Mouse (Mus musculus) MEL (cell line): ENCODE data around the gene Stk25. TPM values are rescaled to one million over a fixed set of nuclear protein-coding genes. Genes with fewer than 3 reads are reported as not detected.

Experiments used
- DNase-seq: peaks from one replicate; pipeline ENCODE4 v3.0.0; 2011; ENCODE audit warnings: low read depth, low spot score
- H3K27ac ChIP-seq: 2 replicates; pipeline ENCODE4 v1.5.1; 2012; ENCODE audit warnings: low read depth, mild to moderate bottlenecking, control low read depth, low read length, moderate library complexity; ENCODE audit not compliant: control insufficient read depth
- H3K27me3 ChIP-seq, 2 experiments: fragments of 150-350 bp in 1 of 2; sonication (generic) in 1 of 2; 2 replicates each; pipeline ENCODE4 v1.6.1; 2012; ENCODE audit warnings: low read length in 2 of 2, mild to moderate bottlenecking in 2 of 2, improper control_type of control experiment in 1 of 2, moderate library complexity in 1 of 2; ENCODE audit not compliant: insufficient read depth in 2 of 2, control insufficient read depth in 1 of 2
- H3K36me3 ChIP-seq, 2 experiments: 2 replicates each; pipeline ENCODE4 v1.6.1; 2012 to 2014; ENCODE audit warnings: low read length in 2 of 2, improper control_type of control experiment in 1 of 2, inconsistent platforms in 1 of 2, mild to moderate bottlenecking in 1 of 2; ENCODE audit not compliant: insufficient read depth in 2 of 2, control insufficient read depth in 1 of 2
- H3K4me1 ChIP-seq, 2 experiments: fragments of 150-350 bp in 1 of 2; sonication (generic) in 1 of 2; 2 replicates each; pipeline ENCODE4 v1.6.1; 2012; ENCODE audit warnings: low read length in 2 of 2, improper control_type of control experiment in 1 of 2, mild to moderate bottlenecking in 1 of 2; ENCODE audit not compliant: insufficient read depth in 2 of 2, control insufficient read depth in 1 of 2
- H3K4me3 ChIP-seq, 2 experiments: fragments of 150-350 bp in 1 of 2; sonication (generic) in 1 of 2; 2 replicates each; pipeline ENCODE4 v1.5.1; 2012; ENCODE audit warnings: low read depth in 2 of 2, low read length in 2 of 2, mild to moderate bottlenecking in 2 of 2, moderate library complexity in 2 of 2, control low read depth in 1 of 2, improper control_type of control experiment in 1 of 2; ENCODE audit not compliant: control insufficient read depth in 1 of 2, insufficient read depth in 1 of 2
- H3K79me2 ChIP-seq: 2 replicates; pipeline ENCODE4 v1.6.1; 2012; ENCODE audit warnings: mild to moderate bottlenecking, low read length, moderate library complexity; ENCODE audit not compliant: control insufficient read depth, poor library complexity, insufficient read depth
- H3K9ac ChIP-seq: 2 replicates; pipeline ENCODE4 v1.6.1; 2012; ENCODE audit warnings: low read depth, mild to moderate bottlenecking, control low read depth, low read length, moderate library complexity; ENCODE audit not compliant: control insufficient read depth, poor library complexity, severe bottlenecking
- H3K9me3 ChIP-seq: fragments of 150-350 bp; sonication (generic); replicated peaks from 2 replicates; pipeline ENCODE4 v1.6.1; 2012; ENCODE audit warnings: mild to moderate bottlenecking, low read length, improper control_type of control experiment, moderate library complexity; ENCODE audit not compliant: insufficient read depth
- CHD2 ChIP-seq: IDR thresholded peaks from 2 replicates; pipeline ENCODE4 v1.6.1; 2011; ENCODE audit warnings: low read length, improper control_type of control experiment
- EP300 ChIP-seq, 2 experiments: IDR thresholded peaks; 2 replicates each; pipeline ENCODE4 v1.6.1; 2011; ENCODE audit warnings: improper control_type of control experiment in 2 of 2, low read length in 2 of 2, low read depth in 1 of 2, mild to moderate bottlenecking in 1 of 2
- ETS1 ChIP-seq: IDR thresholded peaks from 2 replicates; pipeline ENCODE4 v1.6.1; 2012; ENCODE audit warnings: low read depth, mild to moderate bottlenecking, inconsistent platforms, low read length, improper control_type of control experiment, moderate library complexity
- GATA1 ChIP-seq: IDR thresholded peaks from 2 replicates; pipeline ENCODE4 v1.6.1; 2011; ENCODE audit warnings: low read depth, low read length, improper control_type of control experiment
- JUND ChIP-seq: IDR thresholded peaks from 2 replicates; pipeline ENCODE4 v1.6.1; 2011; ENCODE audit warnings: low read depth, mild to moderate bottlenecking, improper control_type of control experiment, low read length
- KAT2A ChIP-seq: conservative IDR thresholded peaks from 2 replicates; pipeline ENCODE4 v1.6.1; 2012; ENCODE audit warnings: low read depth, low read length, improper control_type of control experiment, inconsistent platforms
- MAFK ChIP-seq: IDR thresholded peaks from 2 replicates; pipeline ENCODE4 v1.6.1; 2011; ENCODE audit warnings: low read depth, mild to moderate bottlenecking, low read length, improper control_type of control experiment, borderline replicate concordance
- MAX ChIP-seq: IDR thresholded peaks from 2 replicates; pipeline ENCODE4 v1.6.1; 2011; ENCODE audit warnings: low read length, improper control_type of control experiment
- MAZ ChIP-seq: IDR thresholded peaks from 2 replicates; pipeline ENCODE4 v1.6.1; 2012; ENCODE audit warnings: low read depth, mild to moderate bottlenecking, inconsistent platforms, low read length, improper control_type of control experiment
- MEF2A ChIP-seq: IDR thresholded peaks from 2 replicates; pipeline ENCODE4 v1.6.1; 2014; ENCODE audit warnings: low read depth, mild to moderate bottlenecking, inconsistent platforms, low read length, improper control_type of control experiment; ENCODE audit not compliant: poor library complexity, insufficient replicate concordance, severe bottlenecking; ENCODE audit errors: extremely low read depth
- MYC ChIP-seq: IDR thresholded peaks from 2 replicates; pipeline ENCODE4 v1.6.1; 2011; ENCODE audit warnings: low read depth, mild to moderate bottlenecking, low read length, improper control_type of control experiment, moderate library complexity
- NRF1 ChIP-seq: IDR thresholded peaks from 2 replicates; pipeline ENCODE4 v1.6.1; 2014; ENCODE audit warnings: low read depth, mild to moderate bottlenecking, inconsistent platforms, low read length, improper control_type of control experiment, moderate library complexity; ENCODE audit not compliant: poor library complexity, insufficient read depth, severe bottlenecking
- POLR2AphosphoS2 ChIP-seq: IDR thresholded peaks from 2 replicates; pipeline ENCODE4 v1.6.1; 2011; ENCODE audit warnings: low read length, improper control_type of control experiment
- POLR2AphosphoS5 ChIP-seq: IDR thresholded peaks from 2 replicates; pipeline ENCODE4 v1.6.1; 2012; ENCODE audit warnings: low read depth, borderline replicate concordance, mild to moderate bottlenecking, inconsistent platforms, low read length, moderate library complexity, mixed read lengths
- RAD21 ChIP-seq: IDR thresholded peaks from 2 replicates; pipeline ENCODE4 v1.6.1; 2011; ENCODE audit warnings: mild to moderate bottlenecking, low read depth, low read length, improper control_type of control experiment
- RCOR1 ChIP-seq: IDR thresholded peaks from 2 replicates; pipeline ENCODE4 v1.6.1; 2012; ENCODE audit warnings: low read depth, mild to moderate bottlenecking, inconsistent platforms, low read length, improper control_type of control experiment
- SMC3 ChIP-seq: IDR thresholded peaks from 2 replicates; pipeline ENCODE4 v1.6.1; 2011; ENCODE audit warnings: low read depth, low read length, improper control_type of control experiment
- TAL1 ChIP-seq: IDR thresholded peaks from 2 replicates; pipeline ENCODE4 v1.6.1; 2012; ENCODE audit warnings: mild to moderate bottlenecking, inconsistent platforms, low read length, moderate library complexity, mixed read lengths
- TBP ChIP-seq: IDR thresholded peaks from 2 replicates; pipeline ENCODE4 v1.8.0; 2011; ENCODE audit warnings: low read depth, low read length, improper control_type of control experiment
- UBTF ChIP-seq: IDR thresholded peaks from 2 replicates; pipeline ENCODE4 v1.6.1; 2012; ENCODE audit warnings: low read depth, mild to moderate bottlenecking, inconsistent platforms, low read length, improper control_type of control experiment, moderate library complexity, borderline replicate concordance; ENCODE audit not compliant: insufficient read depth
- USF2 ChIP-seq, 2 experiments: IDR thresholded peaks; 2 replicates each; pipeline ENCODE4 v1.6.1; 2011 to 2012; ENCODE audit warnings: improper control_type of control experiment in 2 of 2, low read length in 2 of 2, borderline replicate concordance in 1 of 2, inconsistent platforms in 1 of 2, low read depth in 1 of 2, mild to moderate bottlenecking in 1 of 2; ENCODE audit not compliant: insufficient read depth in 1 of 2
- ZC3H11A ChIP-seq: IDR thresholded peaks from 2 replicates; pipeline ENCODE4 v1.6.1; 2012; ENCODE audit warnings: low read depth, mild to moderate bottlenecking, inconsistent platforms, low read length, improper control_type of control experiment
- ZMIZ1 ChIP-seq: IDR thresholded peaks from 2 replicates; pipeline ENCODE4 v1.6.1; 2012; ENCODE audit warnings: low read depth, mild to moderate bottlenecking, inconsistent platforms, low read length, improper control_type of control experiment, moderate library complexity
- ZNF384 ChIP-seq: IDR thresholded peaks from 2 replicates; pipeline ENCODE4 v1.6.1; 2012; ENCODE audit warnings: low read depth, mild to moderate bottlenecking, inconsistent platforms, low read length, improper control_type of control experiment
- polyA plus RNA-seq, 2 experiments: library from polyadenylated mRNA; stranded (reverse) in 1 of 2; unstranded in 1 of 2; fragments of >175 nt in 1 of 2; fragments of >200 nt in 1 of 2; gene quantifications; 2 replicates each; pipeline versions ENCODE4 v1.2.1 to v1.2.4; 2012; ENCODE audit warnings: low replicate concordance in 2 of 2, low read depth in 1 of 2; ENCODE audit not compliant: insufficient read length in 2 of 2, insufficient read depth in 1 of 2, missing spikeins in 1 of 2
- total RNA-seq: library from RNA; depleted of rRNA; stranded (reverse); fragments of 300-350 nt; gene quantifications from 2 replicates; pipeline ENCODE4 v1.2.3, GENCODE M21; 2012

The Stk25 gene
- total and polyA plus RNA-seq, 3 experiments, result 66.1 to 128 TPM; not detected in 1

DNA sequence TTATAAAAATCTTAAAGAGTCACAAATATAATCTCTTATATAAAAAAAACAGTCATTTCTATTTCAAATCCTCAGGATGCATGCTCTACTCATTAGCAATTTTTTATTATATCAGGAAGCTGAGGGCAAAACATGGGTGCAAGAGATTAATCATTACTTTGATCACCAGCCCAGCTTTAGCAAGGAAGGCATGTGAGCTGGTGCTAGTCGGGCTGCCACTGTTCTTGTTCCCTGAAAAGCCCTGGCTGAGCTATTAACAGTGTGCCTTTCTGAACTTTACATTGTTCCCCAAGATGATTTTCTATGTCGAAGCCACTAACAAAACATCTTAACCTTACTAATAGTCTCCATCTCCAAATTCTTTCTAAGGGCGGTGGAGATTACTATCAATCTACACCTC lies 70.1 kb downstream of the Stk25 start:
- TF ChIP-seq UBTF, result no peak
- no peak for TF ChIP-seq JUND
- no peak for TF ChIP-seq MYC
- no peak for TF ChIP-seq MEF2A
- no peak for TF ChIP-seq POLR2AphosphoS5
- TF ChIP-seq TBP, result no peak
- TF ChIP-seq RCOR1, result no peak
- TF ChIP-seq MAX, result no peak
- no peak for TF ChIP-seq ZMIZ1
- TF ChIP-seq EP300 (IDR thresholded peaks at IDR 0.05; ENCODE audit: low read depth in 1 of 2, low read length in 2 of 2), result no peak
- no peak for TF ChIP-seq GATA1
- TF ChIP-seq ZNF384, result no peak
- TF ChIP-seq TAL1, result no peak
- H3K27me3 ChIP-seq, result no peaks in the 10 kb centered on the region
- no peak overlapping the region for H3K4me3 ChIP-seq

DNA sequence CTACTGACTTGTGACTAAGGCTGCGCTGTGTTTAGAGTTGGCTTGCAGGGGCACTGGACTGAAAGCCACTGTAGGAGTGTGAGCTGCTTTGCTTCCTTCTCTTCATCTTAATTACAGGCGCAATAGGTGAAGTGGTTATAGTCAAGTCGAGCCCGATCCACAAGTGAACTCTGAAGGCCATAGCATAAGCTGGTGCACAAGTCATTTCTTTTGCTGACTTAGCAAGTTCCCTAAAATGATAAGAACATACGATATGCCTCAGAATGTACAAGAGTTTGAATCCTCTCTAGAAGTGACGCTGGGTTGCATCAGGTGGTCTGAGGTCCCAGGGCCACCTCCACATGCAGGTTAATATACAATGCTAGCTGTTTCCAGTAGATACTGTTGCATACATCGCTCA lies 76.9 kb downstream of the Stk25 start:
- Histone ChIP-seq H3K4me3 (no peak overlapping the region), H3K4me1 (no peaks in the 10 kb centered on the region), H3K9ac (no peak overlapping the region), H3K27ac (no peak overlapping the region), H3K36me3 (no peaks in the 10 kb centered on the region), H3K9me3 (no peaks in the 10 kb centered on the region), H3K79me2 (no peaks in the 10 kb centered on the region), H3K27me3 (no peaks in the 10 kb centered on the region)
- DNase-seq, result peak; percentile 24
- TF ChIP-seq MAFK (peak; percentile 83; the same call in 1 of the 2 replicates), CHD2 (no peak), ETS1 (peak; percentile 24; the same call in 1 of the 2 replicates)

More for the DNA sequence above, 70.1 kb downstream of the Stk25 start:
- Histone ChIP-seq H3K36me3 (no peaks in the 10 kb centered on the region), H3K4me1 (no peaks in the 10 kb centered on the region), H3K9me3 (no peaks in the 10 kb centered on the region), H3K79me2 (no peaks in the 10 kb centered on the region), H3K9ac (no peak overlapping the region), H3K27ac (no peak overlapping the region)
- no peak for DNase-seq

- no peak overlapping the region for H3K4me3 ChIP-seq
- DNase-seq, result no peak
- no peaks in the 10 kb centered on the region for H3K79me2 ChIP-seq
- no peaks in the 10 kb centered on the region for H3K9me3 ChIP-seq
- TF ChIP-seq USF2 (IDR thresholded peaks at IDR 0.05; ENCODE audit: borderline replicate concordance in 1 of 2, insufficient read depth in 1 of 2, low read depth in 1 of 2, low read length in 2 of 2) (no peak), UBTF (no peak), POLR2AphosphoS2 (no peak), KAT2A (no peak), ZC3H11A (no peak), MAZ (no peak), POLR2AphosphoS5 (no peak), SMC3 (no peak), NRF1 (no peak), MAFK (no peak), RAD21 (no peak)
- no peak overlapping the region for H3K9ac ChIP-seq
- H3K27me3 ChIP-seq, result no peaks in the 10 kb centered on the region
- no peak overlapping the region for H3K27ac ChIP-seq
- no peaks in the 10 kb centered on the region; a peak in 1 of 4 replicates for H3K36me3 ChIP-seq
- no peaks in the 10 kb centered on the region for H3K4me1 ChIP-seq
These were observed 80.6 kb downstream of the Stk25 start for GRCm38 (mm10) chr1:93577861-93578260.
